Mouse (Mus musculus) testis, adult 2 months (tissue): ENCODE data around the gene Sdhc.
"Not testable (repeated sequence)": the region's sequence is repeated elsewhere in the genome, so short reads cannot be mapped to it uniquely, and the experiment has no call there.

Source experiments
- CTCF ChIP-seq: fragments of 200-500 bp; IDR thresholded peaks from 2 replicates; pipeline ENCODE4 v1.5.1; 2012; ENCODE audit warnings: low read depth, mild to moderate bottlenecking, inconsistent platforms, low read length, moderate library complexity; ENCODE audit not compliant: control insufficient read depth, insufficient read depth, insufficient replicate concordance
- POLR2A ChIP-seq: fragments of 200-500 bp; IDR thresholded peaks from 2 replicates; pipeline ENCODE4 v1.6.1; 2012; ENCODE audit warnings: low read depth, mild to moderate bottlenecking, inconsistent platforms, low read length, moderate library complexity; ENCODE audit not compliant: control insufficient read depth

DNA sequence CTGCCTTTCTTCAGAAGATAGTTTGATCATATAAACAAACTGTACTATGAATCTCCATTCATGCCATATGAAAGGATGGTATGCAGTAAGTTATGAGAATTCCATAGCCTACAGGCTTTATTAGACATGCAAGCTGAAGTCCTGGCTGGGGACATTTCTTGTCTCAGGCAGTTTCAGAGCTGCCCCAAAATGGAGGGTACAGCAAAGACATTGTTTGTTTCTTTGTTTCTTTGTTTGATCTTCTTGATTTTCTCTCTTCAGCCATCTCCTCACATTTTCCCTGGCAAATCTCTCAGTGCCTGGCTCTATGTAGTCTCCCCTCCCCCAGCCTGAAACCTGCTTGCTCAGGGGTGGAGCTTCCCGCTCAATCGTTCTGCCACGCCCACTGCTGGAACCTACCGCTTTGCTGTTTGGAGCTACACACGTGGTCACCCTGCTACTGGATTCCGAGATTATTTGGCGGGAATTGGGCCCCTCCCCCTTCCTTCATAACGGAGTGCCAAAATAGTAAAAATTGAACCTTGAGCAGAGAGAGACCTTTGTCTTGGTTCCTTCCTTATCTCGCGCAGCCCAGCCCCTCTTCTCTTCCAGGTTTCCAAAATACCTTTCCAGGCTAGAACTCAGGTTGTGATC, 62.0 kb downstream of the Sdhc start:
- not testable (repeated sequence) for TF ChIP-seq POLR2A, CTCF
